8 mouse cellular contexts compared by ENCODE assay signal in genomic region chr13:71248261-71249031, GRCm38 (mm10).
DNase-seq lines count a peak whose midpoint lies in the region; ATAC-seq lines count a peak whose summit lies in the region.

No protein-coding gene starts in this region.

- H3K4me1 ChIP-seq in hindbrain, embryonic 14.5 days (replicated peaks; ENCODE audit: control insufficient read depth, insufficient read depth, low read length) = no peaks in the 10 kb centered on the region; the same call in 1 of the 2 replicates

- no peaks in the 10 kb centered on the region for H3K36me3 ChIP-seq in hindbrain, embryonic 14.5 days (replicated peaks; ENCODE audit: control insufficient read depth, insufficient read depth)

- no peaks in the 10 kb centered on the region for H3K9me3 ChIP-seq in hindbrain, embryonic 14.5 days (ENCODE audit: control insufficient read depth, low read length)

- no peak overlapping the region for H3K4me2 ChIP-seq in hindbrain, embryonic 14.5 days (replicated peaks)

- H3K27me3 ChIP-seq in hindbrain, embryonic 14.5 days (ENCODE audit: control insufficient read depth, insufficient read depth, low read length) = 0 out of 2 replicates have a peak, but pooled peaks cover 3% of the 10 kb centered on the region

- H3K9ac ChIP-seq in hindbrain, embryonic 14.5 days = no peak overlapping the region

- WGBS in hindbrain, embryonic 14.5 days = 34% methylated on average over 8 of the region's 8 CpGs

- peak; percentile 24 to 25 for DNase-seq in cerebellum, postnatal 4 days (ENCODE audit: low spot score in 2 of 2)
- DNase-seq in cerebellum, postnatal 36 days = no peak
- peak; percentile 34 for DNase-seq in right cerebral cortex, postnatal 4 days
- no peak for DNase-seq in right cerebral cortex, adult 18-20 months
- DNase-seq in hindbrain, embryonic 14.5 days (ENCODE audit: low spot score) = peak; percentile 66
- DNase-seq in lung, postnatal 36 days = peak; percentile 6
- DNase-seq in B cell, adult 2 months = no peak

- H3K4me3 ChIP-seq in hindbrain, embryonic 14.5 days (replicated peaks; ENCODE audit: low read length) = no peak overlapping the region

- peak; percentile 83; the same call in 1 of the 2 replicates for ATAC-seq in hindbrain, embryonic 14.5 days (ENCODE audit: low FRiP score)
- ATAC-seq in CD4-positive, CD25-positive, alpha-beta regulatory T cell, adult 4 months = no peak

- H3K27ac ChIP-seq in hindbrain, embryonic 14.5 days = no peak overlapping the region

Comparison
In these comparisons a context has a peak if more than half of its experiments do, and no peak if none do; other contexts are left out.
1. DNase-seq: peak in cerebellum, postnatal 4 days (2 of 2), right cerebral cortex, postnatal 4 days (single experiment), hindbrain, embryonic 14.5 days (single experiment) and lung, postnatal 36 days (single experiment); none in cerebellum, postnatal 36 days (0 of 2), right cerebral cortex, adult 18-20 months (single experiment) and B cell, adult 2 months (0 of 2).